Mouse (Mus musculus) lung, adult 2 months (tissue): ENCODE data around the gene Selenow.

Experiments used
- CTCF ChIP-seq: fragments of 200-500 bp; IDR thresholded peaks from 2 replicates; pipeline ENCODE4 v1.5.1; 2011; ENCODE audit warnings: mild to moderate bottlenecking, low read length, control low read depth; ENCODE audit not compliant: insufficient read depth
- POLR2A ChIP-seq: fragments of 200-500 bp; IDR thresholded peaks from 2 replicates; pipeline ENCODE4 v1.6.1; 2011; ENCODE audit warnings: low read depth, mild to moderate bottlenecking, control low read depth, low read length, borderline replicate concordance; ENCODE audit errors: extremely low read depth

GRCm38 (mm10) chr7:15933437-15934359, 11.5 kb upstream of the Selenow start:
- TF ChIP-seq POLR2A: no peak
- TF ChIP-seq CTCF: no peak
